Comparison of ENCODE assay signal across 8 mouse cellular contexts in genomic region chr6:82939167-82939912, GRCm38 (mm10). TPM values are rescaled to one million over a fixed set of nuclear protein-coding genes. Genes with fewer than 3 reads are reported as not detected.
DNase-seq lines count a peak whose midpoint lies in the region; ATAC-seq and TF ChIP-seq lines count a peak whose summit lies in the region.

Gene Sema4f (minus strand): TSS chr6:82939769.

- peak within 1 kb of the TSS; percentile 80 for H3K4me2 ChIP-seq in hindbrain, embryonic 11.5 days (replicated peaks; ENCODE audit: low read depth, low read length)
- H3K4me2 ChIP-seq in neural tube, embryonic 15.5 days, result peak within 1 kb of the TSS; percentile 63

- no peak within 1 kb of the TSS for H3K27ac ChIP-seq in bone marrow macrophage, adult 2 months (ENCODE audit: insufficient read depth, low read depth, low read length)
- H3K27ac ChIP-seq in embryonic fibroblast, embryonic 13.5 days (ENCODE audit: insufficient read depth, low read length), result no peak within 1 kb of the TSS
- H3K27ac ChIP-seq in hindbrain, embryonic 11.5 days (ENCODE audit: low read depth, low read length), result no peak within 1 kb of the TSS
- peak within 1 kb of the TSS; percentile 76 for H3K27ac ChIP-seq in neural tube, embryonic 15.5 days (replicated peaks)

- peak within 1 kb of the TSS; percentile 83 for H3K9ac ChIP-seq in hindbrain, embryonic 11.5 days (ENCODE audit: low read depth, low read length)
- peak within 1 kb of the TSS; percentile 81 for H3K9ac ChIP-seq in neural tube, embryonic 15.5 days (replicated peaks)

- ATAC-seq in hindbrain, embryonic 11.5 days (ENCODE audit: low FRiP score), result peak; percentile 97
- ATAC-seq in neural tube, embryonic 15.5 days (ENCODE audit: low FRiP score), result peak; percentile 98

- no peak for TF ChIP-seq CTCF in E14TG2a.4 (conservative IDR thresholded peaks at IDR 0.05; ENCODE audit: low read length)
- TF ChIP-seq CTCF in bone marrow macrophage, adult 2 months (IDR thresholded peaks at IDR 0.05; ENCODE audit: low read depth, low read length), result no peak
- no peak for TF ChIP-seq CTCF in embryonic fibroblast, embryonic 13.5 days (IDR thresholded peaks at IDR 0.05; ENCODE audit: borderline replicate concordance, insufficient read depth, low read length)

- H3K27me3 ChIP-seq in E14TG2a.4 (ENCODE audit: insufficient read depth, low read length), result peaks cover 38% of the 10 kb centered on the region
- H3K27me3 ChIP-seq in hindbrain, embryonic 11.5 days (ENCODE audit: control insufficient read depth, insufficient read depth, low read length), result peaks cover 5% of the 10 kb centered on the region
- no peaks in the 10 kb centered on the region for H3K27me3 ChIP-seq in neural tube, embryonic 15.5 days (replicated peaks)

- peak; percentile 84 for DNase-seq in hindbrain, embryonic 11.5 days (ENCODE audit: low spot score)
- peak; percentile 64 to 81 for DNase-seq in layer of hippocampus, adult 8-10 months (ENCODE audit: low spot score in 2 of 2)
- DNase-seq in lung, adult 18-20 months, result peak; percentile 80 to 88
- peak; percentile 52 for DNase-seq in yolk sac, embryonic 10.5 days (ENCODE audit: low spot score)

- WGBS in hindbrain, embryonic 11.5 days, result 5% methylated on average over 25 of the region's 44 CpGs
- 3% methylated on average over 43 of the region's 44 CpGs for WGBS in neural tube, embryonic 15.5 days

- H3K4me3 ChIP-seq in E14TG2a.4 (replicated peaks; ENCODE audit: low read length), result peak within 1 kb of the TSS; percentile 90
- peak within 1 kb of the TSS; percentile 28 for H3K4me3 ChIP-seq in bone marrow macrophage, adult 2 months (ENCODE audit: insufficient read depth, low read length)
- H3K4me3 ChIP-seq in embryonic fibroblast, embryonic 13.5 days (ENCODE audit: insufficient read depth, low read length), result peak within 1 kb of the TSS; percentile 26
- peak within 1 kb of the TSS; percentile 56 for H3K4me3 ChIP-seq in hindbrain, embryonic 11.5 days (ENCODE audit: low read depth, low read length)
- peak within 1 kb of the TSS; percentile 67 for H3K4me3 ChIP-seq in neural tube, embryonic 15.5 days (replicated peaks)

- peaks cover 5% of the 10 kb centered on the region for H3K9me3 ChIP-seq in E14TG2a.4 (ENCODE audit: low read length)
- H3K9me3 ChIP-seq in hindbrain, embryonic 11.5 days (ENCODE audit: control insufficient read depth, low read length), result no peaks in the 10 kb centered on the region
- H3K9me3 ChIP-seq in neural tube, embryonic 15.5 days (replicated peaks), result no peaks in the 10 kb centered on the region

- TF ChIP-seq POLR2A in bone marrow macrophage, adult 2 months (IDR thresholded peaks at IDR 0.05; ENCODE audit: borderline replicate concordance, low read depth, low read length), result no peak
- no peak for TF ChIP-seq POLR2A in embryonic fibroblast, embryonic 13.5 days (IDR thresholded peaks at IDR 0.05; ENCODE audit: low read depth, low read length)

- H3K36me3 ChIP-seq in E14TG2a.4 (ENCODE audit: insufficient read depth, low read length), result no peaks in the 10 kb centered on the region
- H3K36me3 ChIP-seq in hindbrain, embryonic 11.5 days (ENCODE audit: control insufficient read depth, insufficient read depth, low read length), result no peaks in the 10 kb centered on the region
- H3K36me3 ChIP-seq in neural tube, embryonic 15.5 days, result peaks cover 11% of the 10 kb centered on the region

- peaks cover 8% of the 10 kb centered on the region for H3K4me1 ChIP-seq in E14TG2a.4 (replicated peaks; ENCODE audit: low read depth, low read length)
- H3K4me1 ChIP-seq in bone marrow macrophage, adult 2 months (ENCODE audit: control insufficient read depth, insufficient read depth, low read length), result 0 out of 2 replicates have a peak, but pooled peaks cover 2% of the 10 kb centered on the region
- H3K4me1 ChIP-seq in embryonic fibroblast, embryonic 13.5 days (ENCODE audit: control insufficient read depth, insufficient read depth, low read length), result no peaks in the 10 kb centered on the region
- H3K4me1 ChIP-seq in hindbrain, embryonic 11.5 days (replicated peaks; ENCODE audit: control insufficient read depth, insufficient read depth, low read length), result no peaks in the 10 kb centered on the region; the same call in 1 of the 2 replicates
- peaks cover 17% of the 10 kb centered on the region for H3K4me1 ChIP-seq in neural tube, embryonic 15.5 days

RNA-seq across cellular contexts. Expression of gene Sema4f, which starts in this region (rescaled TPM):
- not detected in 2 replicates for polyA plus RNA-seq in bone marrow macrophage, adult 2 months (2012; ENCODE audit: insufficient read depth, insufficient read length, missing spikeins)
- 1.3 and 2.7 TPM in 2 replicates for polyA plus RNA-seq in embryonic fibroblast, embryonic 13.5 days (2011; ENCODE audit: insufficient read length, low read depth, missing spikeins)
- polyA plus RNA-seq in hindbrain, embryonic 11.5 days (2014; fragmentation: Nextera tagmentation; extraction: Ambion mirVana), result 1.7 and 2.0 TPM in 2 replicates
- total RNA-seq in layer of hippocampus, adult 8-10 months (2022), result 10 to 100 TPM; 33.5 to 44.9 (median 40.1) TPM
- 24.3 and 26.1 TPM in 2 replicates for polyA plus RNA-seq in neural tube, embryonic 15.5 days (2015; fragmentation: Nextera tagmentation; extraction: Ambion mirVana)

Comparison
In these comparisons a context has a peak if more than half of its experiments do, and no peak if none do; other contexts are left out.
1. H3K4me3 ChIP-seq: peak in every context shown above with its lines; median percentile 90 in E14TG2a.4; 67 in neural tube, embryonic 15.5 days; 56 in hindbrain, embryonic 11.5 days; 28 in bone marrow macrophage, adult 2 months; 26 in embryonic fibroblast, embryonic 13.5 days.